Mouse (Mus musculus): Measurements from ENCODE around the gene Fmo4.

- TF ChIP-seq CTCF (IDR thresholded peaks at IDR 0.05; ENCODE audit: low read depth, low read length) (no peak), POLR2A (IDR thresholded peaks at IDR 0.05; ENCODE audit: borderline replicate concordance, low read depth, low read length) (no peak)
Observed at GRCm38 (mm10) chr1:162813143-162813835, 483 bp downstream of the Fmo4 start.

Measured in bone marrow macrophage, adult 2 months (primary cell).